Mouse (Mus musculus): Measurements from ENCODE around the gene Slc37a1.

DNA sequence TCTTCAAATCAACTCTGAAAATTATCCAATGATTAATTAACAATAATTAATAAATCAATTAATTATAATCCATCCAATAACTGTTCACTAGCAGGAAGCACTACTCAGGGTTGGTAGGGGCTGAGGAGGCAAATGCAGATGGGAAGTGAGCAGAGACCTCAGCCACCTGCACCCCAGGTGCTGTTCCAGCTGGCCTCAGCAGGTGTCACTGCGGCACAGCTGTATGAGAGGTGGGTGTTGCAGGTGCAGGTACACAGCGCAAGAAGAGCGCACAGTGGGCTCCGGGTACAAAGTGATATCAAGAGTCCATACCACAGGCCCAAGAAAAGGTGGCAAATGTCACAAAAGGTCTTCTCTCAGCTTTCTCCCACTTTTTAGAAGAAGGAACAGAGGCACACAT is 41.9 kb downstream of the Slc37a1 start:
- TF ChIP-seq POLR2A (IDR thresholded peaks at IDR 0.05; ENCODE audit: borderline replicate concordance, insufficient read depth, low read length) (no peak), CTCF (IDR thresholded peaks at IDR 0.05; ENCODE audit: borderline replicate concordance, insufficient read depth, low read depth, low read length) (no peak)
